In the genomic region with DNA sequence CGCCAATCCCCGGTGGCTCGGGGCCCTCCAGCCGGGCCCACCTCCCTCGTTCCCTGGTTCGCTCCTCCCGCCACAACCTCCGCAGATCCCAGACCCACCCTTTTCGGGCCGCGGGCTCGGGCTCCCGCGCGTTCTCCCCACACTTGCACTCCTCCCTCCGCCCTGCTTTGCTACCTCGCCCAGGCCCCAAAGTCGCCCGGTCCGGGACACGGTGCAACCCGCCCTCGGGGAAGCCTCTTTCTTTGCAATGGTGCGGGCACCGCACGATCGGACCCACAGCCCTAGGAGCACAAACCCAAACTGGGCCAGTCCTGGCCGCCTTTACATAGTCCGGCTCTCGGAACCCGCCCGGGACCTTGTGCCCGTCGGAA, we compare ENCODE assay signal across 8 mouse cellular contexts. TPM values are rescaled to one million over a fixed set of nuclear protein-coding genes. Genes with fewer than 3 reads are reported as not detected.
DNase-seq lines count a peak whose midpoint lies in the region; ATAC-seq and TF ChIP-seq lines count a peak whose summit lies in the region.

No protein-coding gene starts in this region.

- no peaks in the 10 kb centered on the region for H3K36me3 ChIP-seq in forebrain, postnatal 0 days (ENCODE audit: insufficient read depth)
- H3K36me3 ChIP-seq in hindbrain, embryonic 16.5 days (ENCODE audit: control insufficient read depth, insufficient read depth, low read length) = no peaks in the 10 kb centered on the region
- no peaks in the 10 kb centered on the region for H3K36me3 ChIP-seq in liver, embryonic 14.5 days (replicated peaks; ENCODE audit: control insufficient read depth, insufficient read depth, low read depth)

- TF ChIP-seq EP300 in liver, embryonic 14.5 days (IDR thresholded peaks at IDR 0.05; ENCODE audit: low read depth) = no peak

- ATAC-seq in forebrain, postnatal 0 days = peak; percentile 56; the same call in 1 of the 2 replicates
- peak; percentile 72 for ATAC-seq in hindbrain, embryonic 16.5 days
- ATAC-seq in liver, embryonic 14.5 days (ENCODE audit: insufficient read depth) = peak; percentile 66

- H3K4me1 ChIP-seq in bone marrow macrophage, adult 2 months (ENCODE audit: control insufficient read depth, insufficient read depth, low read length) = no peaks in the 10 kb centered on the region
- no peaks in the 10 kb centered on the region for H3K4me1 ChIP-seq in forebrain, postnatal 0 days (ENCODE audit: insufficient read depth)
- H3K4me1 ChIP-seq in hindbrain, embryonic 16.5 days (ENCODE audit: control insufficient read depth, insufficient read depth, low read depth, low read length) = no peaks in the 10 kb centered on the region
- peaks cover 30 to 34% of the 10 kb centered on the region in 2 experiments for H3K4me1 ChIP-seq in liver, embryonic 14.5 days (replicated peaks; ENCODE audit: control insufficient read depth in 2 of 2, insufficient read depth in 2 of 2, low read length in 1 of 2)

- peak overlapping the region; percentile 64 for H3K9ac ChIP-seq in forebrain, postnatal 0 days
- H3K9ac ChIP-seq in hindbrain, embryonic 16.5 days (ENCODE audit: low read depth, low read length) = peak overlapping the region; percentile 58
- peak overlapping the region; percentile 61 for H3K9ac ChIP-seq in liver, embryonic 14.5 days (replicated peaks)

- no peak overlapping the region for H3K27ac ChIP-seq in bone marrow macrophage, adult 2 months (ENCODE audit: insufficient read depth, low read depth, low read length)
- H3K27ac ChIP-seq in forebrain, postnatal 0 days (ENCODE audit: low read depth, low read length) = peak overlapping the region; percentile 54
- H3K27ac ChIP-seq in hindbrain, embryonic 16.5 days (ENCODE audit: low read depth, low read length) = peak overlapping the region; percentile 61
- H3K27ac ChIP-seq in liver, embryonic 14.5 days = peak overlapping the region; percentile 73

- peak overlapping the region; percentile 46 for H3K4me3 ChIP-seq in bone marrow macrophage, adult 2 months (ENCODE audit: insufficient read depth, low read length)
- H3K4me3 ChIP-seq in forebrain, postnatal 0 days (ENCODE audit: low read depth, low read length) = peak overlapping the region; percentile 50
- peak overlapping the region; percentile 50 for H3K4me3 ChIP-seq in hindbrain, embryonic 16.5 days (ENCODE audit: low read length)
- H3K4me3 ChIP-seq in liver, embryonic 14.5 days (ENCODE audit: insufficient read depth in 1 of 2, low read depth in 2 of 2, low read length in 2 of 2) = peak overlapping the region; percentile 44 to 67

- no peaks in the 10 kb centered on the region for H3K9me3 ChIP-seq in forebrain, postnatal 0 days (ENCODE audit: low read length)
- no peaks in the 10 kb centered on the region for H3K9me3 ChIP-seq in hindbrain, embryonic 16.5 days (ENCODE audit: control insufficient read depth, low read length)
- H3K9me3 ChIP-seq in liver, embryonic 14.5 days (ENCODE audit: control insufficient read depth, low read length) = no peaks in the 10 kb centered on the region

- WGBS in forebrain, postnatal 0 days = 40% methylated on average over 26 of the region's 34 CpGs
- WGBS in hindbrain, embryonic 16.5 days = 17% methylated on average over 16 of the region's 34 CpGs
- WGBS in liver, embryonic 14.5 days (ENCODE audit: insufficient replicate concordance) = 13% methylated on average over 28 of the region's 34 CpGs

- no peaks in the 10 kb centered on the region for H3K27me3 ChIP-seq in forebrain, postnatal 0 days (ENCODE audit: insufficient read depth, low read length)
- no peaks in the 10 kb centered on the region for H3K27me3 ChIP-seq in hindbrain, embryonic 16.5 days (replicated peaks; ENCODE audit: control insufficient read depth, insufficient read depth, low read length)
- H3K27me3 ChIP-seq in liver, embryonic 14.5 days (ENCODE audit: control insufficient read depth, insufficient read depth, low read length) = no peaks in the 10 kb centered on the region

- H3K4me2 ChIP-seq in forebrain, postnatal 0 days (ENCODE audit: low read depth) = peak overlapping the region; percentile 61
- peak overlapping the region; percentile 64 for H3K4me2 ChIP-seq in hindbrain, embryonic 16.5 days (ENCODE audit: low read length)
- peak overlapping the region; percentile 60 for H3K4me2 ChIP-seq in liver, embryonic 14.5 days (ENCODE audit: low read depth)

- TF ChIP-seq CTCF in bone marrow macrophage, adult 2 months (IDR thresholded peaks at IDR 0.05; ENCODE audit: low read depth, low read length) = no peak
- no peak for TF ChIP-seq CTCF in forebrain, postnatal 0 days (IDR thresholded peaks at IDR 0.05; ENCODE audit: low read depth)
- TF ChIP-seq CTCF in liver, embryonic 14.5 days (IDR thresholded peaks at IDR 0.05; ENCODE audit: low read depth) = no peak

- DNase-seq in left cerebral cortex, adult 18-20 months (ENCODE audit: low spot score in 2 of 2) = peak; percentile 7 to 13
- DNase-seq in left cerebral cortex, adult 11 months (ENCODE audit: low spot score) = no peak
- DNase-seq in forebrain, postnatal 0 days = no peak
- peak in 1 of 3 experiments; percentile 61 for DNase-seq in liver, embryonic 14.5 days (ENCODE audit: low read depth in 3 of 3, low spot score in 3 of 3)
- peak; percentile 26 for DNase-seq in ovary, postnatal 10 days (ENCODE audit: low spot score)
- no peak for DNase-seq in yolk sac, embryonic 10.5 days (ENCODE audit: low spot score)

- no peak for TF ChIP-seq POLR2A in bone marrow macrophage, adult 2 months (IDR thresholded peaks at IDR 0.05; ENCODE audit: borderline replicate concordance, low read depth, low read length)

RNA-seq across cellular contexts. Expression of gene Utp14a, which starts 29.0 kb away (rescaled TPM):
- total RNA-seq in left cerebral cortex, adult 18-20 months (2021) = 10 to 100 TPM; 16.2 to 16.8 TPM
- 31.1 and 35.9 TPM in 2 replicates for polyA plus RNA-seq in bone marrow macrophage, adult 2 months (2012; ENCODE audit: insufficient read depth, insufficient read length, missing spikeins)
- 17.0 and 25.0 TPM in 2 replicates for total RNA-seq in forebrain, postnatal 0 days (2014; rRNA removed)
- polyA plus RNA-seq in forebrain, postnatal 0 days (2015; fragmentation: Nextera tagmentation; extraction: Ambion mirVana) = 13.4 and 13.8 TPM in 2 replicates
- 11.8 and 13.2 TPM in 2 replicates for polyA plus RNA-seq in hindbrain, embryonic 16.5 days (2015; fragmentation: Nextera tagmentation; extraction: Ambion mirVana)
- 4.0 and 9.8 TPM in 2 replicates for polyA plus RNA-seq in liver, embryonic 14.5 days (2012; rRNA removed)
- 9.0 and 11.8 TPM in 2 replicates for polyA plus RNA-seq in liver, embryonic 14.5 days (2014; fragmentation: Nextera tagmentation; extraction: Ambion mirVana)

RNA-seq across cellular contexts. Expression of gene Bcorl1, which starts 55.5 kb away (rescaled TPM):
- total RNA-seq in left cerebral cortex, adult 18-20 months (2021) = 10 to 100 TPM; 18.4 to 22.1 TPM
- polyA plus RNA-seq in bone marrow macrophage, adult 2 months (2012; ENCODE audit: insufficient read depth, insufficient read length, missing spikeins) = 9.6 TPM in 2 replicates
- 8.5 and 13.8 TPM in 2 replicates for total RNA-seq in forebrain, postnatal 0 days (2014; rRNA removed)
- 3.8 and 4.6 TPM in 2 replicates for polyA plus RNA-seq in forebrain, postnatal 0 days (2015; fragmentation: Nextera tagmentation; extraction: Ambion mirVana)
- 6.8 and 7.3 TPM in 2 replicates for polyA plus RNA-seq in hindbrain, embryonic 16.5 days (2015; fragmentation: Nextera tagmentation; extraction: Ambion mirVana)
- polyA plus RNA-seq in liver, embryonic 14.5 days (2012; rRNA removed) = 2.1 and 2.3 TPM in 2 replicates
- polyA plus RNA-seq in liver, embryonic 14.5 days (2014; fragmentation: Nextera tagmentation; extraction: Ambion mirVana) = 3.5 and 3.9 TPM in 2 replicates

Comparison
In these comparisons a context has a peak if more than half of its experiments do, and no peak if none do; other contexts are left out.
1. DNase-seq: peak in left cerebral cortex, adult 18-20 months (2 of 2) and ovary, postnatal 10 days (single experiment); none in left cerebral cortex, adult 11 months (single experiment), forebrain, postnatal 0 days (single experiment) and yolk sac, embryonic 10.5 days (single experiment).
2. Peak in every context shown above with its lines, with median percentiles within 50 percentile points of each other: H3K4me3 ChIP-seq, ATAC-seq, H3K4me2 ChIP-seq and H3K9ac ChIP-seq.